In the genomic region with DNA sequence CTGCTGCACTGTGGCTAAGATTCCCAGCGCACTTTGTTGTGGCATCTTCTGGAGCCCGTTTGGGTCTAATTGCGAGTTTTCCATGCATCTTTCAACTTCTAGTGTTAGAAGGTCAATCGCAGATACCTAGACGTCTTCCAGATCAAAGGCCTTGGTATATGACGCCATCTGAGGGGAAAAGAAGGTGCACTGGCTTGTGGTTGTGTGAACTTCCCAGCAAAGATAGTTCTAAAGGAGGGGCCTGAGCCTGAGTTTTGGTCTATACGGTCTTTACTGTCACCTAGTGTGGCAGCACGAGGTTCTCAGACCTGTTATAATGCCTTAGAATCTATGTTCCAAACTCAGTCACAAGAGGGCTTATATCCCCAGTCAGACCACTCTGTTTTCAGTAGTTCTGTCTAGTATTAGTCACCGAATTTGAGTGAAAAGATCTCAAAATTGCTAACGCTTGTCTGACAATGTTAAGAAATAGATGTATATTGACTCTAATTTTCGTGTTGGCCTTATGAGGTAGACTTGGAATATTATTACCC, we compare ENCODE assay signal across 8 mouse cellular contexts. TPM values are rescaled to one million over a fixed set of nuclear protein-coding genes. Genes with fewer than 3 reads are reported as not detected.
DNase-seq lines count a peak whose midpoint lies in the region; ATAC-seq and TF ChIP-seq lines count a peak whose summit lies in the region.

No protein-coding gene starts in this region.

- POLR2A ChIA-PET in Patski (lab: Charles Lee): no interaction called here

- DNase-seq in kidney, postnatal 36 days: no peak
- no peak for DNase-seq in Patski (ENCODE audit: low read depth, low spot score)
- peak; percentile 18 for DNase-seq in midbrain, embryonic 14.5 days
- no peak for DNase-seq in ovary, adult 18-20 months (ENCODE audit: low spot score)
- no peak for DNase-seq in right cerebral cortex, postnatal 14 days
- no peak for DNase-seq in adrenal gland, postnatal 14 days

- H3K9ac ChIP-seq in kidney, embryonic 16.5 days (replicated peaks; ENCODE audit: low read length): peak overlapping the region; percentile 85
- H3K9ac ChIP-seq in hindbrain, embryonic 13.5 days: peak overlapping the region; percentile 79
- H3K9ac ChIP-seq in midbrain, embryonic 14.5 days (replicated peaks; ENCODE audit: low read length): peak overlapping the region; percentile 73; the same call in 1 of the 2 replicates

- no peak for ATAC-seq in kidney, embryonic 16.5 days (ENCODE audit: low FRiP score, low TSS enrichment)
- peak; percentile 0 for ATAC-seq in Patski
- ATAC-seq in hindbrain, embryonic 13.5 days (ENCODE audit: low FRiP score): no peak
- ATAC-seq in midbrain, embryonic 14.5 days (ENCODE audit: low FRiP score, low TSS enrichment): no peak

- CTCF ChIA-PET in Patski (lab: Charles Lee): interaction anchor here (0.8 to 1.7 kb wide), 3 partner anchors 58 to 161 kb away, joined by 3 to 5 read pairs (median 4); no protein-coding TSS in a partner anchor

- WGBS in kidney, embryonic 16.5 days: 39% methylated on average over 11 of the region's 11 CpGs
- 39% methylated on average over 11 of the region's 11 CpGs for WGBS in hindbrain, embryonic 13.5 days
- 41% methylated on average over 11 of the region's 11 CpGs for WGBS in midbrain, embryonic 14.5 days

- H3K9me3 ChIP-seq in kidney, embryonic 16.5 days (ENCODE audit: low read length): no peaks in the 10 kb centered on the region
- H3K9me3 ChIP-seq in hindbrain, embryonic 13.5 days: no peaks in the 10 kb centered on the region
- no peaks in the 10 kb centered on the region for H3K9me3 ChIP-seq in midbrain, embryonic 14.5 days (ENCODE audit: control insufficient read depth, low read length)

- H3K36me3 ChIP-seq in kidney, embryonic 16.5 days (ENCODE audit: insufficient read depth, low read length): no peaks in the 10 kb centered on the region
- no peaks in the 10 kb centered on the region for H3K36me3 ChIP-seq in hindbrain, embryonic 13.5 days
- no peaks in the 10 kb centered on the region for H3K36me3 ChIP-seq in midbrain, embryonic 14.5 days (ENCODE audit: control insufficient read depth, insufficient read depth, low read length)

- TF ChIP-seq CTCF in Patski (IDR thresholded peaks at IDR 0.05): no peak

- in situ Hi-C loops in Patski (cut with MboI; ENCODE audit: low pct_unique_long_range_greater_than_20kb): no loop called here

- H3K27me3 ChIP-seq in kidney, embryonic 16.5 days (ENCODE audit: insufficient read depth, low read length): no peaks in the 10 kb centered on the region; the same call in 1 of the 2 replicates
- no peaks in the 10 kb centered on the region for H3K27me3 ChIP-seq in Patski
- H3K27me3 ChIP-seq in hindbrain, embryonic 13.5 days: peaks cover 9% of the 10 kb centered on the region
- no peaks in the 10 kb centered on the region for H3K27me3 ChIP-seq in midbrain, embryonic 14.5 days (ENCODE audit: control insufficient read depth, insufficient read depth, low read length)

- H3K4me2 ChIP-seq in kidney, embryonic 16.5 days (replicated peaks; ENCODE audit: low read depth, low read length): peak overlapping the region; percentile 87
- peak overlapping the region; percentile 77 for H3K4me2 ChIP-seq in hindbrain, embryonic 13.5 days
- H3K4me2 ChIP-seq in midbrain, embryonic 14.5 days (ENCODE audit: low read length): peak overlapping the region; percentile 87

- H3K4me3 ChIP-seq in kidney, embryonic 16.5 days (ENCODE audit: low read length): peak overlapping the region; percentile 82
- H3K4me3 ChIP-seq in hindbrain, embryonic 13.5 days: peak overlapping the region; percentile 78
- peak overlapping the region; percentile 80 for H3K4me3 ChIP-seq in midbrain, embryonic 14.5 days (replicated peaks; ENCODE audit: low read depth, low read length)

- H3K4me1 ChIP-seq in kidney, embryonic 16.5 days (ENCODE audit: insufficient read depth, low read length): peaks cover 14% of the 10 kb centered on the region
- no peaks in the 10 kb centered on the region for H3K4me1 ChIP-seq in hindbrain, embryonic 13.5 days (replicated peaks)
- no peaks in the 10 kb centered on the region for H3K4me1 ChIP-seq in midbrain, embryonic 14.5 days (ENCODE audit: control insufficient read depth, insufficient read depth, low read length)

- H3K27ac ChIP-seq in kidney, embryonic 16.5 days (ENCODE audit: low read length): no peak overlapping the region
- H3K27ac ChIP-seq in hindbrain, embryonic 13.5 days: no peak overlapping the region
- H3K27ac ChIP-seq in midbrain, embryonic 14.5 days (replicated peaks; ENCODE audit: low read depth, low read length): no peak overlapping the region

RNA-seq across cellular contexts. Expression of a gene that starts 1.1 kb away (rescaled TPM):
- 89.2 and 102 TPM in 2 replicates for polyA plus RNA-seq in kidney, embryonic 16.5 days (2015; fragmentation: Nextera tagmentation; extraction: Ambion mirVana)
- polyA plus RNA-seq in Patski (2021): 158 TPM
- 29.6 and 31.4 TPM in 2 replicates for polyA plus RNA-seq in hindbrain, embryonic 13.5 days (2015; fragmentation: Nextera tagmentation; extraction: Ambion mirVana)
- polyA plus RNA-seq in midbrain, embryonic 14.5 days (2014; fragmentation: Nextera tagmentation; extraction: Ambion mirVana): 10.4 and 18.8 TPM in 2 replicates
- total RNA-seq in adrenal gland, postnatal 14 days (2021): 38.2 and 51.7 TPM in 2 replicates

RNA-seq across cellular contexts. Expression of a gene that starts 23.9 kb away (rescaled TPM):
- 21.0 and 22.3 TPM in 2 replicates for polyA plus RNA-seq in kidney, embryonic 16.5 days (2015; fragmentation: Nextera tagmentation; extraction: Ambion mirVana)
- 0.08 TPM for polyA plus RNA-seq in Patski (2021)
- polyA plus RNA-seq in hindbrain, embryonic 13.5 days (2015; fragmentation: Nextera tagmentation; extraction: Ambion mirVana): 1.1 and 1.4 TPM in 2 replicates
- polyA plus RNA-seq in midbrain, embryonic 14.5 days (2014; fragmentation: Nextera tagmentation; extraction: Ambion mirVana): 1.2 and 1.8 TPM in 2 replicates
- total RNA-seq in adrenal gland, postnatal 14 days (2021): 928 and 1,198 TPM in 2 replicates
